In the genomic region with DNA sequence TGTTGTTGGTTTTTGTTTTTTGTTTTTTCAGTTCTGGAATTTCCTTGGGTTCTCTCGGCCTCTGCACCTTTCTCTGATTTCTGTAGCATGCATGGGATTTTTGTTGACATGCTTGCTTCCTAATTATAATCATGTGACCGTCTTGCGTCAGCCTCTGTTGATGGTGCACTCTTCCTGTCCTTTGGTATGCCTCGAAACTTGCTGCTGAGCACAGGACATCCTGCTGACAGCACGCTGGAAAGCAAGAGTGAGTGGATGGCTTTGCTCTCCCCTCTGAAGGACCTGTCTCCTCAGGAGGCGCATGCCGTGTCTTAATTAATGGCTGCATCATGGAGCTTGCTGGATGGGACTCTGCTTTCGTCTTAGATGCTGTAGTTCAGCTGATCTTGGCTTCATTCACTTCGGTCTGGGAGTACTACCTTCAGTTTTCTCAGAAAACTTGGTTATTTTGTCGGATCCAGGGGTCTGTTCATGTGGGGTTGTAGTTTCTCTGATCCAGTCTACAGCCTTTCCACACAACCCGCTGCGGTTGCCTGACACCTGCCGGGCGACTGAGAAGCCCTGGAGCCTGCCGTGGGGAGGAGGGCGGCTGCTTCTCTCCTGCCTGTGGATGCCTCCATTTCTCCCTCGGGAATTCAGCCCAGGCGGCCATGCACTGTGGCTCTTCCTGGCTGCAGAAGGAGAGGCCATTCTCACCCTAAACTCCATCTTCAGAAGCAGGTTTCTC, we compare ENCODE assay signal across 7 mouse cellular contexts. TPM values are rescaled to one million over a fixed set of nuclear protein-coding genes. Genes with fewer than 3 reads are reported as not detected.
A peak's percentile ranks its signal among the peaks of the same experiment; 100 is the strongest.
DNase-seq lines count a peak whose midpoint lies in the region; ATAC-seq and TF ChIP-seq lines count a peak whose summit lies in the region.

No protein-coding gene starts in this region.

- no peaks in the 10 kb centered on the region for H3K27me3 ChIP-seq in heart, embryonic 10.5 days (ENCODE audit: insufficient read depth, poor library complexity, severe bottlenecking)
- H3K27me3 ChIP-seq in limb, embryonic 13.5 days: no peaks in the 10 kb centered on the region

- H3K4me3 ChIP-seq in ES-E14 (ENCODE audit: insufficient read depth in 1 of 2, low read depth in 1 of 2, low read length in 2 of 2, poor library complexity in 1 of 2, severe bottlenecking in 1 of 2): peak overlapping the region; percentile 1 to 6; a peak in 1 of 4 replicates
- peak overlapping the region; percentile 40 for H3K4me3 ChIP-seq in heart, embryonic 10.5 days
- no peak overlapping the region for H3K4me3 ChIP-seq in limb, embryonic 13.5 days

- no peak overlapping the region for H3K27ac ChIP-seq in ES-E14 (ENCODE audit: insufficient read depth, low read depth, low read length, poor library complexity, severe bottlenecking)
- H3K27ac ChIP-seq in heart, embryonic 10.5 days: no peak overlapping the region
- H3K27ac ChIP-seq in limb, embryonic 13.5 days: no peak overlapping the region

- H3K4me1 ChIP-seq in ES-E14 (ENCODE audit: control insufficient read depth in 2 of 2, insufficient read depth in 2 of 2, low read length in 2 of 2, poor library complexity in 1 of 2): peaks cover 8 to 23% of the 10 kb centered on the region in 2 experiments; a peak in 2 of 4 replicates
- peaks cover 11% of the 10 kb centered on the region for H3K4me1 ChIP-seq in heart, embryonic 10.5 days
- H3K4me1 ChIP-seq in limb, embryonic 13.5 days: 0 out of 2 replicates have a peak, but pooled peaks cover 7% of the 10 kb centered on the region

- H3K36me3 ChIP-seq in ES-E14 (ENCODE audit: control insufficient read depth, insufficient read depth, low read length, poor library complexity, severe bottlenecking): peaks cover 11% of the 10 kb centered on the region; the same call in 1 of the 2 replicates
- H3K36me3 ChIP-seq in heart, embryonic 10.5 days: peaks cover 13% of the 10 kb centered on the region
- peaks cover 23% of the 10 kb centered on the region for H3K36me3 ChIP-seq in limb, embryonic 13.5 days

- H3K9me3 ChIP-seq in ES-E14 (ENCODE audit: control insufficient read depth, insufficient read depth, low read depth, low read length): no peaks in the 10 kb centered on the region
- no peaks in the 10 kb centered on the region for H3K9me3 ChIP-seq in heart, embryonic 10.5 days
- no peaks in the 10 kb centered on the region for H3K9me3 ChIP-seq in limb, embryonic 13.5 days

- 0 out of 2 replicates have a peak overlapping the region, but pooled peaks have one; percentile 0 for H3K9ac ChIP-seq in ES-E14 (ENCODE audit: insufficient read depth, low read depth, low read length, poor library complexity, severe bottlenecking)
- H3K9ac ChIP-seq in limb, embryonic 13.5 days: peak overlapping the region; percentile 35; the same call in 1 of the 2 replicates

- 21% methylated on average over 18 of the region's 18 CpGs for WGBS in heart, embryonic 10.5 days
- 29% methylated on average over 18 of the region's 18 CpGs for WGBS in limb, embryonic 13.5 days

- H3K4me2 ChIP-seq in limb, embryonic 13.5 days (replicated peaks): peak overlapping the region; percentile 38; the same call in 1 of the 2 replicates

- DNase-seq in 416B (ENCODE audit: low read depth) (peak; percentile 53), ES-E14 (ENCODE audit: low read depth, low spot score) (no peak)
- DNase-seq in heart, embryonic 10.5 days (ENCODE audit: low spot score): no peak
- DNase-seq in yolk sac, embryonic 10.5 days (ENCODE audit: low spot score): no peak
- no peak for DNase-seq in frontal cortex, postnatal 14 days (ENCODE audit: low spot score in 2 of 2)

- in situ Hi-C loops in ES-E14 (cut with MboI; ENCODE audit: low sequenced_read_pairs in 2 of 2, unreplicated experiment in 2 of 2): no loop called here

- no peak; the same call in 1 of the 2 replicates for ATAC-seq in limb, embryonic 13.5 days (ENCODE audit: low FRiP score, low read depth)
- 0 out of 2 replicates have a peak, but pooled peaks have one; percentile 34 for ATAC-seq in monocyte, adult 5-6 weeks (replicated peaks; ENCODE audit: insufficient number of reproducible peaks, low FRiP score, low TSS enrichment, poor library complexity, severe bottlenecking)

TF ChIP-seq in ES-E14, 5 proteins besides CTCF, POLR2A, EP300 and RAD21:
- TF ChIP-seq ZC3H11A (IDR thresholded peaks at IDR 0.05; ENCODE audit: borderline replicate concordance, low read depth, low read length) (no peak), MAFK (IDR thresholded peaks at IDR 0.05; ENCODE audit: insufficient read depth, low read depth, low read length) (no peak), CHD2 (IDR thresholded peaks at IDR 0.05; ENCODE audit: low read depth, low read length) (no peak), ZNF384 (IDR thresholded peaks at IDR 0.05; ENCODE audit: low read depth, low read length) (no peak), HCFC1 (IDR thresholded peaks at IDR 0.05; ENCODE audit: borderline replicate concordance, insufficient read depth, low read length) (no peak)

RNA-seq across cellular contexts. Expression of a gene that starts 14.4 kb away (rescaled TPM):
- total RNA-seq in ES-E14 (2012; rRNA removed): 41.9 and 44.8 TPM in 2 replicates
- 10.6 and 11.7 TPM in 2 replicates for polyA plus RNA-seq in heart, embryonic 10.5 days (2016; fragmentation: Nextera tagmentation; extraction: Ambion mirVana)
- 10.2 and 11.2 TPM in 2 replicates for polyA plus RNA-seq in limb, embryonic 13.5 days (2015; fragmentation: Nextera tagmentation; extraction: Ambion mirVana)
- 30.9 to 36.9 TPM (median 31.1 TPM) in 3 replicates for total RNA-seq in monocyte, adult 5-6 weeks (2017)

RNA-seq across cellular contexts. Expression of a gene that starts 17.2 kb away (rescaled TPM):
- 158 and 281 TPM in 2 replicates for total RNA-seq in ES-E14 (2012; rRNA removed)
- polyA plus RNA-seq in heart, embryonic 10.5 days (2016; fragmentation: Nextera tagmentation; extraction: Ambion mirVana): 127 and 162 TPM in 2 replicates
- 86.3 and 88.0 TPM in 2 replicates for polyA plus RNA-seq in limb, embryonic 13.5 days (2015; fragmentation: Nextera tagmentation; extraction: Ambion mirVana)
- total RNA-seq in monocyte, adult 5-6 weeks (2017): 7.3 to 9.7 TPM (median 9.0 TPM) in 3 replicates

Comparison
In these comparisons a context has a peak if more than half of its experiments do, and no peak if none do; other contexts are left out.
1. RNA of a gene that starts 17.2 kb away (total RNA-seq): 158 to 281 TPM in ES-E14; 7.3 to 9.7 TPM in monocyte, adult 5-6 weeks; every median in the first group is over 10 times any median in the second.